Mouse (Mus musculus): ENCODE data around the gene Cep128.

Cep128 gene

GRCm38 (mm10) chr12:90954740-90955473 is 429.3 kb downstream of the Cep128 start:
- DNase-seq (ENCODE audit: low spot score) = no peak

All from urinary bladder, postnatal 10 days (tissue).